Mouse (Mus musculus) E14TG2a.4 (cell line): Measurements from ENCODE around the gene Grm1.

Experiments used
- CTCF ChIP-seq: conservative IDR thresholded peaks from 2 replicates; pipeline ENCODE4 v1.5.1; 2014; ENCODE audit warnings: low read length
- NANOG ChIP-seq: IDR thresholded peaks from 2 replicates; pipeline ENCODE4 v1.6.1; 2014; ENCODE audit warnings: borderline replicate concordance, low read length, mixed read lengths

GRCm38 (mm10) chr10:11025764-11026518, 56.2 kb downstream of the Grm1 start:
- TF ChIP-seq CTCF, result no peak
- no peak for TF ChIP-seq NANOG
